11 mouse cellular contexts compared by ENCODE assay signal in the genomic region with DNA sequence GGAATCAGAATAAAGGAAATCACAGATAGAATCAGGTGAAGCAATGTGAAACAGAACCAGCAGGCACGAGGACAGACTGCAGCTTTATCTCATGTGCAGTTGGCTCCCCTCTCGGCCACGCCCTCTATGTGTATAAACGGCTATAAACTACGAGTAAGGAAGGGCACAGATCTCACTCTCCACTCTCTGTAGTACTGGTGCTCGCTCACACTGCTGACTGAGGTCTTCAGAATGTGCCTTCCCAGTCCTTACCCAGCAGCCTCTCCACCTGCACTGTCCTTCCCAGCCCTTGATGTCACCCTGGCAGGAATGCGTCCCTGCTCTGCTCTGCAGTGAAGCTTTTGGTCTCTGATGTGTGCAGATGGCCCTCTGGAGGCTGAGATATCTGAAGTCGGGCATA.
A peak's percentile ranks its signal among the peaks of the same experiment; 100 is the strongest.
DNase-seq lines count a peak whose midpoint lies in the region; ATAC-seq and TF ChIP-seq lines count a peak whose summit lies in the region.
"Had no signal": no experiment of that assay in that cellular context is flagged by ENCODE, and none has a peak within 500 bp of the region (broad histone marks: within the 10 kb centered on the region; RNA-seq: fewer than 3 reads in every experiment).

No protein-coding gene starts in this region.

- no peak for DNase-seq in forebrain, postnatal 0 days
- DNase-seq in lung, embryonic 14.5 days = peak; percentile 34
- DNase-seq in lung, adult 2 months = no peak
- DNase-seq in intestine, embryonic 14.5 days (ENCODE audit: low spot score) = peak; percentile 59
- no peak for DNase-seq in retina, embryonic 14.5 days (ENCODE audit: low spot score)
- DNase-seq: adrenal gland, postnatal 14 days; gastrocnemius, adult 2 months; right cerebral cortex, adult 18-20 months had no signal

- no peak overlapping the region for H3K4me3 ChIP-seq in forebrain, embryonic 12.5 days (replicated peaks)
- H3K4me3 ChIP-seq in forebrain, postnatal 0 days (ENCODE audit: low read depth, low read length) = no peak overlapping the region
- H3K4me3 ChIP-seq in lung, embryonic 14.5 days (ENCODE audit: low read depth, low read length) = no peak overlapping the region
- no peak overlapping the region for H3K4me3 ChIP-seq in lung, adult 2 months (replicated peaks; ENCODE audit: extremely low read depth, low read depth, low read length)
- no peak overlapping the region for H3K4me3 ChIP-seq in intestine, embryonic 14.5 days (ENCODE audit: low read depth, low read length)
- no peak overlapping the region for H3K4me3 ChIP-seq in stomach, embryonic 14.5 days (ENCODE audit: low read depth, low read length)
- no peak overlapping the region for H3K4me3 ChIP-seq in forebrain, embryonic 15.5 days
- H3K4me3 ChIP-seq: gastrocnemius, adult 2 months had no signal

- no peak overlapping the region for H3K9ac ChIP-seq in forebrain, embryonic 12.5 days
- H3K9ac ChIP-seq in forebrain, postnatal 0 days = no peak overlapping the region
- H3K9ac ChIP-seq in lung, embryonic 14.5 days = no peak overlapping the region
- no peak overlapping the region for H3K9ac ChIP-seq in intestine, embryonic 14.5 days (ENCODE audit: low read length)
- no peak overlapping the region for H3K9ac ChIP-seq in stomach, embryonic 14.5 days (replicated peaks; ENCODE audit: low read depth, low read length)
- H3K9ac ChIP-seq in forebrain, embryonic 15.5 days (replicated peaks) = no peak overlapping the region

- 0 out of 2 replicates have a peak overlapping the region, but pooled peaks have one; percentile 19 for H3K27ac ChIP-seq in forebrain, embryonic 12.5 days
- no peak overlapping the region for H3K27ac ChIP-seq in forebrain, postnatal 0 days (ENCODE audit: low read depth, low read length)
- no peak overlapping the region for H3K27ac ChIP-seq in lung, embryonic 14.5 days (ENCODE audit: low read depth)
- H3K27ac ChIP-seq in intestine, embryonic 14.5 days (ENCODE audit: low read depth) = peak overlapping the region; percentile 44
- no peak overlapping the region for H3K27ac ChIP-seq in stomach, embryonic 14.5 days (ENCODE audit: low read length)
- no peak overlapping the region for H3K27ac ChIP-seq in forebrain, embryonic 15.5 days (replicated peaks)
- H3K27ac ChIP-seq: gastrocnemius, adult 2 months had no signal

- 62% methylated on average over 8 of the region's 8 CpGs for WGBS in forebrain, embryonic 12.5 days
- WGBS in forebrain, postnatal 0 days = 47% methylated on average over 8 of the region's 8 CpGs
- 25% methylated on average over 8 of the region's 8 CpGs for WGBS in lung, embryonic 14.5 days
- 31% methylated on average over 8 of the region's 8 CpGs for WGBS in lung, adult 2 months
- 20% methylated on average over 8 of the region's 8 CpGs for WGBS in intestine, embryonic 14.5 days
- 28% methylated on average over 8 of the region's 8 CpGs for WGBS in stomach, embryonic 14.5 days
- WGBS in forebrain, embryonic 15.5 days = 50% methylated on average over 8 of the region's 8 CpGs

- TF ChIP-seq CTCF in forebrain, postnatal 0 days (IDR thresholded peaks at IDR 0.05; ENCODE audit: low read depth) = no peak
- no peak for TF ChIP-seq CTCF in lung, embryonic 14.5 days (IDR thresholded peaks at IDR 0.05; ENCODE audit: low read depth)
- TF ChIP-seq CTCF in lung, adult 2 months (IDR thresholded peaks at IDR 0.05; ENCODE audit: insufficient read depth, low read length) = no peak

- H3K4me1 ChIP-seq in forebrain, embryonic 12.5 days = no peaks in the 10 kb centered on the region
- H3K4me1 ChIP-seq in forebrain, postnatal 0 days (ENCODE audit: insufficient read depth) = no peaks in the 10 kb centered on the region
- H3K4me1 ChIP-seq in lung, embryonic 14.5 days (ENCODE audit: insufficient read depth) = no peaks in the 10 kb centered on the region; the same call in 1 of the 2 replicates
- no peaks in the 10 kb centered on the region for H3K4me1 ChIP-seq in lung, adult 2 months (ENCODE audit: control insufficient read depth, insufficient read depth, low read length)
- H3K4me1 ChIP-seq in intestine, embryonic 14.5 days (replicated peaks; ENCODE audit: control insufficient read depth, insufficient read depth, low read length) = peaks cover 7% of the 10 kb centered on the region; the same call in 1 of the 2 replicates
- H3K4me1 ChIP-seq in stomach, embryonic 14.5 days (ENCODE audit: control insufficient read depth, insufficient read depth, low read length) = no peaks in the 10 kb centered on the region
- H3K4me1 ChIP-seq in forebrain, embryonic 15.5 days = 0 out of 2 replicates have a peak, but pooled peaks cover 2% of the 10 kb centered on the region

- TF ChIP-seq POLR2A in lung, adult 2 months (IDR thresholded peaks at IDR 0.05; ENCODE audit: borderline replicate concordance, extremely low read depth, low read depth, low read length) = no peak

- H3K36me3 ChIP-seq in forebrain, embryonic 12.5 days (replicated peaks) = no peaks in the 10 kb centered on the region
- H3K36me3 ChIP-seq in forebrain, postnatal 0 days (ENCODE audit: insufficient read depth) = no peaks in the 10 kb centered on the region
- no peaks in the 10 kb centered on the region for H3K36me3 ChIP-seq in lung, embryonic 14.5 days (ENCODE audit: insufficient read depth)
- no peaks in the 10 kb centered on the region for H3K36me3 ChIP-seq in intestine, embryonic 14.5 days (ENCODE audit: control insufficient read depth, insufficient read depth, low read length)
- H3K36me3 ChIP-seq in stomach, embryonic 14.5 days (ENCODE audit: control insufficient read depth, insufficient read depth, low read length) = no peaks in the 10 kb centered on the region
- H3K36me3 ChIP-seq in forebrain, embryonic 15.5 days = no peaks in the 10 kb centered on the region

- no peak for ATAC-seq in forebrain, embryonic 12.5 days (ENCODE audit: low FRiP score)
- no peak for ATAC-seq in forebrain, postnatal 0 days
- peak; percentile 44; the same call in 1 of the 2 replicates for ATAC-seq in lung, embryonic 14.5 days (ENCODE audit: insufficient read depth)
- ATAC-seq in intestine, embryonic 14.5 days (replicated peaks; ENCODE audit: low FRiP score, low TSS enrichment, low read depth) = peak; percentile 79
- 0 out of 2 replicates have a peak, but pooled peaks have one; percentile 14 for ATAC-seq in stomach, embryonic 14.5 days (ENCODE audit: insufficient number of reproducible peaks, insufficient read depth, low FRiP score, low read depth)
- no peak for ATAC-seq in forebrain, embryonic 15.5 days (replicated peaks)

- no peaks in the 10 kb centered on the region for H3K9me3 ChIP-seq in forebrain, embryonic 12.5 days
- no peaks in the 10 kb centered on the region for H3K9me3 ChIP-seq in forebrain, postnatal 0 days (ENCODE audit: low read length)
- H3K9me3 ChIP-seq in lung, embryonic 14.5 days (ENCODE audit: low read depth, low read length) = no peaks in the 10 kb centered on the region
- H3K9me3 ChIP-seq in intestine, embryonic 14.5 days (ENCODE audit: control insufficient read depth, low read length) = no peaks in the 10 kb centered on the region
- no peaks in the 10 kb centered on the region for H3K9me3 ChIP-seq in stomach, embryonic 14.5 days (ENCODE audit: control insufficient read depth, low read depth, low read length)
- H3K9me3 ChIP-seq in forebrain, embryonic 15.5 days = no peaks in the 10 kb centered on the region

- no peaks in the 10 kb centered on the region for H3K27me3 ChIP-seq in forebrain, embryonic 12.5 days
- H3K27me3 ChIP-seq in forebrain, postnatal 0 days (ENCODE audit: insufficient read depth, low read length) = no peaks in the 10 kb centered on the region; the same call in 1 of the 2 replicates
- no peaks in the 10 kb centered on the region for H3K27me3 ChIP-seq in lung, embryonic 14.5 days (ENCODE audit: insufficient read depth, low read length)
- no peaks in the 10 kb centered on the region for H3K27me3 ChIP-seq in intestine, embryonic 14.5 days (replicated peaks; ENCODE audit: control insufficient read depth, insufficient read depth, low read length)
- H3K27me3 ChIP-seq in stomach, embryonic 14.5 days (ENCODE audit: control insufficient read depth, insufficient read depth, low read length) = no peaks in the 10 kb centered on the region
- no peaks in the 10 kb centered on the region for H3K27me3 ChIP-seq in forebrain, embryonic 15.5 days

- H3K4me2 ChIP-seq in forebrain, embryonic 12.5 days = no peak overlapping the region
- no peak overlapping the region for H3K4me2 ChIP-seq in forebrain, postnatal 0 days (ENCODE audit: low read depth)
- H3K4me2 ChIP-seq in lung, embryonic 14.5 days = peak overlapping the region; percentile 20; the same call in 1 of the 2 replicates
- no peak overlapping the region for H3K4me2 ChIP-seq in intestine, embryonic 14.5 days (ENCODE audit: low read length)
- no peak overlapping the region for H3K4me2 ChIP-seq in stomach, embryonic 14.5 days (replicated peaks; ENCODE audit: low read depth, low read length)
- no peak overlapping the region for H3K4me2 ChIP-seq in forebrain, embryonic 15.5 days (replicated peaks)

Comparison
In these comparisons a context has a peak if more than half of its experiments do, and no peak if none do; other contexts are left out.
1. H3K27ac ChIP-seq: peak in forebrain, embryonic 12.5 days (single experiment) and intestine, embryonic 14.5 days (single experiment); none in forebrain, postnatal 0 days (single experiment), lung, embryonic 14.5 days (single experiment), stomach, embryonic 14.5 days (single experiment) and forebrain, embryonic 15.5 days (single experiment).
2. DNase-seq: peak in lung, embryonic 14.5 days (single experiment) and intestine, embryonic 14.5 days (single experiment); none in forebrain, postnatal 0 days (single experiment), lung, adult 2 months (single experiment) and retina, embryonic 14.5 days (single experiment).
3. ATAC-seq: peak in lung, embryonic 14.5 days (single experiment), intestine, embryonic 14.5 days (single experiment) and stomach, embryonic 14.5 days (single experiment); none in forebrain, embryonic 12.5 days (single experiment), forebrain, postnatal 0 days (single experiment) and forebrain, embryonic 15.5 days (single experiment).